Mouse (Mus musculus) testis, adult 2 months (tissue): Measurements from ENCODE around the gene Rnf5. TPM values are rescaled to one million over a fixed set of nuclear protein-coding genes. Genes with fewer than 3 reads are reported as not detected.

ENCODE experiments used
- H3K27ac ChIP-seq: fragments of 200-500 bp; 2 replicates; pipeline ENCODE4 v1.5.1; 2012; ENCODE audit warnings: low read depth, low read length; ENCODE audit not compliant: control insufficient read depth, insufficient read depth
- H3K27me3 ChIP-seq: fragments of 200-500 bp; 2 replicates; pipeline ENCODE4 v1.6.1; 2012; ENCODE audit warnings: mild to moderate bottlenecking, low read length, moderate library complexity; ENCODE audit not compliant: control insufficient read depth, insufficient read depth
- H3K36me3 ChIP-seq: fragments of 200-500 bp; 2 replicates; pipeline ENCODE4 v1.6.1; 2012; ENCODE audit warnings: mild to moderate bottlenecking, low read length; ENCODE audit not compliant: control insufficient read depth, insufficient read depth
- H3K4me1 ChIP-seq: fragments of 200-500 bp; 2 replicates; pipeline ENCODE4 v1.6.1; 2012; ENCODE audit warnings: low read length; ENCODE audit not compliant: control insufficient read depth, insufficient read depth
- H3K4me3 ChIP-seq: fragments of 200-500 bp; 2 replicates; pipeline ENCODE4 v1.5.1; 2012; ENCODE audit warnings: low read depth, mild to moderate bottlenecking, low read length, moderate library complexity, mixed read lengths; ENCODE audit not compliant: control insufficient read depth
- CTCF ChIP-seq: fragments of 200-500 bp; IDR thresholded peaks from 2 replicates; pipeline ENCODE4 v1.5.1; 2012; ENCODE audit warnings: low read depth, mild to moderate bottlenecking, inconsistent platforms, low read length, moderate library complexity; ENCODE audit not compliant: control insufficient read depth, insufficient read depth, insufficient replicate concordance
- POLR2A ChIP-seq: fragments of 200-500 bp; IDR thresholded peaks from 2 replicates; pipeline ENCODE4 v1.6.1; 2012; ENCODE audit warnings: low read depth, mild to moderate bottlenecking, inconsistent platforms, low read length, moderate library complexity; ENCODE audit not compliant: control insufficient read depth
- polyA plus RNA-seq: library from polyadenylated mRNA; depleted of rRNA; stranded (reverse); fragments of >200 nt; gene quantifications from 2 replicates; pipeline ENCODE4 v1.2.3, GENCODE M21; 2012

Gene Rnf5
- polyA plus RNA-seq, 1 experiment = 63.4 TPM

DNA sequence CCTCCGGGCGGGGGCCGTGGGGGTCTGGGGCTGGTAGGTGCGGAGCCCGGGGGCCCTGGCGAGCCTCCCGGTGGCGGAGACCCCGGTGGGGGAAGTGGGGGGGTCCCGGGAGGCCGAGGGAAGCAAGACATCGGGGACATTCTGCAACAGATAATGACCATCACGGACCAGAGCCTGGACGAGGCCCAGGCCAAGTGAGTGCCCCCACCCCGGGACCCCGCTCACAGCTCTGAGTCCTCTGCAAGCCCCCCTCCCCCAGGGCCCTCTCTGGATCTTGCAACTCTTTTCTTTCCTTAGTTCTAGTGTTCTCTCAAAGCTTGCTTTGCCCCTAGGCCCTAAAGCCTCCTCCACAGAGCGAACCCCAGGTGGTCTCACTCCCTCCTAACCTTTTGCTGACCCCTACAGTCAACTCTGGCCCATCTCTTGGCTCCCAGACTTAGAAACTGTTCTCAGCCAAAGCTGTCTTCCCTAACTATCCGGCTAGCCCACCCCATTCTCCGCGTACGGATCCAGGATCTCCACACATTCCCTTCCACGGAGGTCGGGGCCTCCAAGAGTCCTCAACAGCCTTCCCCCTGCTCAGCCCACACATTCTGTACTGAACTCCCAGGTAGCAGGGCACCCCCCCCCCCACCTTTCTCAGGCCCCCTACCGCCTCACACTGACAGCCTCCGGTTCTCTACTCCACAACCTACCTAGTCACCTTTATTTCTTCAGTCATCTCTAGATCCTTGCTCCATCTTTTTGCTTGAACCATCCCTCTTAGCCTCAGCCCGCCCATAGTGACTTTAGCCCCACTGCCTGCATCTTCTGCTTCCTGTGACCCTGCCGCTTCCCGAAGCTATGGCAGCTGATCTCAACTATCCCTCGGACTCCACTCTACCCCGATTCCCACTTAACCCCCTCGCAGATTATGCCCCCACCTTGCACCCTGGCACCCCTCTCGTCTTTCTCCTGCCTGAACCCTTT is 10.6 kb downstream of the Rnf5 start:
- H3K36me3 ChIP-seq = no peaks in the 10 kb centered on the region
- peaks cover 37% of the 10 kb centered on the region for H3K4me1 ChIP-seq
- H3K27ac ChIP-seq = peak overlapping the region; percentile 18; the same call in 1 of the 2 replicates
- TF ChIP-seq POLR2A = no peak
- no peak for TF ChIP-seq CTCF
- peak overlapping the region; percentile 78 for H3K4me3 ChIP-seq
- 0 out of 2 replicates have a peak, but pooled peaks cover 2% of the 10 kb centered on the region for H3K27me3 ChIP-seq

GRCm38 (mm10) chr17:34591994-34592375 is 11.5 kb downstream of the Rnf5 start:
- TF ChIP-seq CTCF (no peak), POLR2A (peak; percentile 43; the same call in 1 of the 2 replicates)
- peak overlapping the region; percentile 83 for H3K4me3 ChIP-seq
- no peaks in the 10 kb centered on the region for H3K36me3 ChIP-seq
- peaks cover 40% of the 10 kb centered on the region for H3K4me1 ChIP-seq
- H3K27ac ChIP-seq = peak overlapping the region; percentile 71
- H3K27me3 ChIP-seq = 0 out of 2 replicates have a peak, but pooled peaks cover 2% of the 10 kb centered on the region

GRCm38 (mm10) chr17:34591029-34591993 is 12.2 kb downstream of the Rnf5 start, which contains the start of gene Pbx2:
Gene Pbx2, plus strand, starts transcription at chr17:34591266.
- Histone ChIP-seq H3K4me1 (peaks cover 46% of the 10 kb centered on the region), H3K27ac (peak within 1 kb of the TSS; percentile 71), H3K27me3 (0 out of 2 replicates have a peak, but pooled peaks cover 2% of the 10 kb centered on the region), H3K36me3 (no peaks in the 10 kb centered on the region), H3K4me3 (peak within 1 kb of the TSS; percentile 83)
- 0 out of 2 replicates have a peak, but pooled peaks have one; percentile 1 for TF ChIP-seq POLR2A
- TF ChIP-seq CTCF = no peak

DNA sequence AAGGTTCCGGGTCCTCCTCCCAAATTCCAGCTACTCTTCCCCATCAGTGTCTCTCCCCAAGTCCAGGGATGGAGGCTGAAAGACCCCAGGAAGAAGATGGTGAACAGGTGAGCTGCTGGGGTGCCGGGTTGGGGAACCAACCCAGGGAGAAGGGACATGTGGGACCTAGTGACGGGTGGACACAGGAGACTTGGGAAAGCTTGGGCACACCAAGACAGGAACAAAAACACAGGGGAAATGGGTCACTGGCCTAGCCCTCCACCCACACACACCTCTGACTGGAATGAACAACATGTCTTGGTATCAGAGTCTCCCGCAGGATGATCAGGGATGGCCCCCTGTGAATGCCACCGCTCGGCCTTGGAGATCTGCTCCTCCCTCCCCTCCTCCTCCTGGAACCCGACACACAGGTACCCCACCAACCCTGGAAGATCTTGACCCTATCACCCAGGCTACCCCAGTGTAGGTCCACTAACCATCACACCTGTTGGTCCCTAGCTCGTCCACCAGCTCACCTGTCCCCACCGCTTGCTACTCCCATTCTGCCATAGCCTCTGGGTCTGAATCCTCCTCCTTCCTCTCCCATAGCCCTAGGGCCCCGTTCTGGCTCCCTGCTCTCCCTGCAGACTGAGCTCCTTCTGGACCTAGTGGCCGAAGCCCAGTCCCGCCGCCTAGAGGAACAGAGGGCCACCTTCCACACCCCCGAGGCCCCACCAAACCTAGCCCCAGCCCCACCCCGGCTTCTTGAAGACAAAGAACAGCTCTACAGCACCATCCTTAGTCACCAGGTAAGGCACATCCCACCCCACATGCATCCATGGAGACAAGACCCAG is 13.1 kb downstream of the Rnf5 start:
- H3K27ac ChIP-seq = 0 out of 2 replicates have a peak overlapping the region, but pooled peaks have one; percentile 2
- TF ChIP-seq POLR2A (no peak), CTCF (no peak)

DNA sequence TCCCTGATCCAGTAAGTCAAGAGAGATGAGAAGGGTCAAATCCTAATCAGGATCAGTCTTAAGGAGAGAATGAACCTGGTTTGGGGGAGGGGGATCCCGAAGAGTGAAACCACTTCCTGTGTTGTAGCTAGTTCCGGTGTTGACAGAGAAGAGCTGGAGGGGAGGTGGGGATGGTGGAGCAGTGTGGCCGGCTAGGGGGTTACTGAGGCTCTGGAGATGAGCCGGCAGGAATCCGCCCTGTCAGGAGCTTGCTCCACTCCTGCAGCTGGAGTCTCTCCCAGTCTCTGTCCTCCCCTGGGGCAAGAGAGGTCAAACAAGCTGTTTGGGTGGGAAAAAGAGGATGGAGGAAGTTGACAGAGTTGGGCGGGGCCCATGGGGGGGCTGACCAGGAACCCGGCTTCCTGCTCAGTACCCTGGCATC is 13.8 kb downstream of the Rnf5 start, which contains the start of gene Gpsm3:
Gpsm3 (plus strand) TSS at position 126 of the 421 bp plus-strand sequence.
- H3K27me3 ChIP-seq = 0 out of 2 replicates have a peak, but pooled peaks cover 2% of the 10 kb centered on the region
- H3K4me1 ChIP-seq = peaks cover 55% of the 10 kb centered on the region
- H3K27ac ChIP-seq = peak within 1 kb of the TSS; percentile 23; the same call in 1 of the 2 replicates
- H3K4me3 ChIP-seq = peak within 1 kb of the TSS; percentile 28
- TF ChIP-seq CTCF (no peak), POLR2A (no peak)
- H3K36me3 ChIP-seq = no peaks in the 10 kb centered on the region

More for the DNA sequence above, 13.1 kb downstream of the Rnf5 start:
- Histone ChIP-seq H3K4me1 (peaks cover 53% of the 10 kb centered on the region), H3K4me3 (peak overlapping the region; percentile 12), H3K27me3 (0 out of 2 replicates have a peak, but pooled peaks cover 2% of the 10 kb centered on the region), H3K36me3 (no peaks in the 10 kb centered on the region)

DNA sequence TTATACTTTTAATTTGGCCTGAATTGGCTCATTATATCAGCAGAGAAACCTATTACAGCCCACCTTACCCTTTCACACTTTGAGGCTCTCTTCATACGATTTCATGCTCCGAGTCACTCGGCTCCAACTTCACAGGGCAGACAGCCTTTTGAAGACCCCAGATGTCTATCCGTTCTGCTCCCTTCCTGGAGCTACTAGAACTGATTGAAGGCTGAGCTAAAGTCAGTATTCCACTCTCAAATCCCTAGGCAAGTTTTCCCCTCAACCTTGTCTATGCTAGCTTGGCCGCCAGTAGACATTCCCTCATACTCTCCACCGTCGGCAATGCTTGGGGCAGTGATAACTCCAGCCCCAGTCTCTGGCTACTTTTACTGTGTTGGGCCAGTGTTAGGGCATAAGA is 14.3 kb downstream of the Rnf5 start:
- Histone ChIP-seq H3K4me1 (peaks cover 60% of the 10 kb centered on the region), H3K27ac (peak overlapping the region; percentile 23; the same call in 1 of the 2 replicates), H3K36me3 (no peaks in the 10 kb centered on the region), H3K27me3 (0 out of 2 replicates have a peak, but pooled peaks cover 2% of the 10 kb centered on the region), H3K4me3 (peak overlapping the region; percentile 22; the same call in 1 of the 2 replicates)
- no peak for TF ChIP-seq CTCF
- no peak for TF ChIP-seq POLR2A
